Mouse (Mus musculus) monocyte, adult 5-6 weeks (primary cell): ENCODE measurements at regions not wholly inside any gene's neighbourhood (a gene's known extent, or its start where the extent isn't known, plus 50 kb on each side); places are given as distances from the start of the nearest gene placed in this dataset.

Experiments used
- ATAC-seq: fragments of 153-309, 156-312 bp; replicated peaks from 2 replicates; pipeline ENCODE4 v1.8.0; 2017; ENCODE audit warnings: mild to moderate bottlenecking; ENCODE audit not compliant: low TSS enrichment, insufficient number of reproducible peaks, severe bottlenecking, poor library complexity, low FRiP score

- no peak for ATAC-seq
Observed at GRCm38 (mm10) chr8:54442395-54442794, 87.0 kb upstream of the Asb5 start.

DNA sequence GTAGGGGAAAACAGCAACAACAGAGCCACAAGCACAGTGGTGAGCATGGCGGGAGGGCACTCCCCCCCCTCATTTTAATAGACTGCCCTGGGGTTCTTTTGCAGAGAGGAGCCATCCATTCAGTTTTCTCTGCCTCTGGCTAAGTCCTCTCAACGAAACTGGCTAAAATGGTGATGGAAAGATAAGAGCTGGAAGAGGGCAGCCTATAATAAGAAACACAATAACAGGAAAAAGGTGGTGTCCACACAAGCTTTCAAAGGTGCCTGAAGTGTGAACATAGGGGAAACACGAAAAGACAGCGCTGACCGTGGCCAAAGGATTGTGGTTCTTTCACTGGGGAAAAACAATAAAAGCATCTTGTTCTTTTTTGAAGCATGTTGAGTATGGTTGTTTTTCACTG lies 83.0 kb upstream of the Asb5 start:
- ATAC-seq: 0 out of 2 replicates have a peak, but pooled peaks have one; percentile 40

DNA sequence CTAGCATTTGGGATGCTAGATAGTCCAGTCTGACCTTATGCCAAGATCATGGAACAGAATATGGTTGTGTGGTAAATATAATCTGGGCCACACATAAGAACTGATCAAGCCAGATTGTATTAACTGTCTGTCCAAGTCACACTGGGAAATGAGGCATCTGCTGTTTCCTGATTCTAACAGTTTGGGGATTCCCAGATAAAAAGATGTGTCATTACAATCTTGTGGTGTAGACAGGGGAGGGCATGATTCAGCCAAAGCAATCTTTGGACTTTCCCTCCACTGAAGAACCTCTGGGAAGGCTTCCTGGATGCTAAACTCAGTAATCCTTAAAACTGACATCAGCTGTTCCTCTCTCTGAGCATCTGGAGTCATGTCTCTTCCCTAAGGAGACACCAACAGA lies 79.6 kb upstream of the Asb5 start:
- no peak for ATAC-seq

GRCm38 (mm10) chr8:54451323-54452021 lies 77.9 kb upstream of the Asb5 start:
- ATAC-seq: no peak

DNA sequence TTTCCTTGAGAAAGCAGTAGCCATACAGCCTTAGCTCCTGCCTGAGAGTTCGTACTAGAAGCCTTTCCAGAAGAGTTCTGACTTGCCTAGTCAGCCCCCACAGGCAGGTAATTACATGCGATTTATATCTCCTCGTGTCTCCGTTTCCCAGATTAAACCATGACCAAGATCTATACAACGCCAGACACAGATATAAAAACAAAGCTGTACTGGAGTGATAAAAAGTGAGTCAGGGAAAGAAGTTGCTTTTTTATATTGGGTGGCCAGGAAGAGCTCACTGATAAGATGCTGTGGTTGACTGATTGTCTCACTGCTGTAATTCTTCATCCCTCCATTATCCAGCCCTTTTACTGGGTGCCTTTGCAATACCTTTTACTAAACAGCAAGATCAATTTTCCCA lies 64.4 kb upstream of the Asb5 start:
- no peak for ATAC-seq

DNA sequence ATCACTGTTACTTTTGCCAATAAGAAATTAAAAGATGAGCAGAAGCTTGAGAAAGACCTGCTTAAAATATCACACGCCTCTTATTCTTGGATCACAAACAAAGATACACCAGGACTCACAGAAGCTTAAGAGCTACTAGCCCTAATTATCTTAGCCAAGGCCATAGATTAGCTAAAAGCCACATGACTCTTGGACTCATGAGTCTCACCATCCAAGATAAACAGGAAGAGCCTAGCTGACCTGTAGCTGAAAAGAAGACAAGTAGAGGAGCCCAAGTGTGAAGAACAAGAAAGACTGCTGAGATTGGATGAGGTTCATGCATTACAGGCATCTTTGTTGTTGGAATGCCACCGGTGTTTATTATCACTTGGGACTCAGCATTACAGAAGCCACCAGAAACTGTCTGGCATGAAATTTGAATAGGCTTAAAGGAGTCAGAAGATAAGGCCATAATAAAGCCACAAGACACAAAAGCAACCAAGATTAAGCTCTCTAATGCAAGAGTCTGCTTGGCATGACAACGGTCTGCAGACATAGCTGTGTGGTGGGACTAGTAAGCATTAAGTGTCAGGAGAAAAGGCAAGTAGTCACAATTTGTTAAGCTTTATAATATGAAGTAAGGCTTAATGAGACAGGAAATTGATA lies 63.8 kb upstream of the Asb5 start:
- no peak for ATAC-seq
